Mouse (Mus musculus): ENCODE results near the gene Ptov1. TPM values are rescaled to one million over a fixed set of nuclear protein-coding genes. Genes with fewer than 3 reads are reported as not detected.

Gene Ptov1
- 258 and 316 TPM in 2 replicates for polyA plus RNA-seq (2016; fragmentation: Nextera tagmentation; extraction: Ambion mirVana)

GRCm38 (mm10) chr7:44869697-44870528, at the start of gene Ptov1:
Gene Ptov1 (minus strand): TSS chr7:44869788.
- Histone ChIP-seq H3K4me3 (peak within 1 kb of the TSS; percentile 89), H3K9me3 (no peaks in the 10 kb centered on the region), H3K4me1 (peaks cover 60% of the 10 kb centered on the region), H3K27ac (peak within 1 kb of the TSS; percentile 97), H3K36me3 (peaks cover 21% of the 10 kb centered on the region), H3K27me3 (ENCODE audit: insufficient read depth, poor library complexity, severe bottlenecking) (no peaks in the 10 kb centered on the region)
- peak; percentile 98 for DNase-seq (ENCODE audit: low spot score)
- WGBS = 7% methylated on average over 29 of the region's 29 CpGs

- DNase-seq (ENCODE audit: low spot score) = peak; percentile 63
- H3K36me3 ChIP-seq = peaks cover 54% of the 10 kb centered on the region
- H3K27me3 ChIP-seq (ENCODE audit: insufficient read depth, poor library complexity, severe bottlenecking) = no peaks in the 10 kb centered on the region
- H3K4me1 ChIP-seq = peaks cover 32% of the 10 kb centered on the region
- whole genome bisulfite sequencing = 94% methylated on average over 5 of the region's 5 CpGs
- no peaks in the 10 kb centered on the region for H3K9me3 ChIP-seq
- H3K4me3 ChIP-seq = no peak overlapping the region
- H3K27ac ChIP-seq = no peak overlapping the region
Measured at GRCm38 (mm10) chr7:44919127-44919526, 49.5 kb upstream of the Ptov1 start.

- Histone ChIP-seq H3K27ac (0 out of 2 replicates have a peak overlapping the region, but pooled peaks have one; percentile 18), H3K4me3 (no peak overlapping the region), H3K9me3 (no peaks in the 10 kb centered on the region), H3K27me3 (ENCODE audit: insufficient read depth, poor library complexity, severe bottlenecking) (no peaks in the 10 kb centered on the region), H3K36me3 (peaks cover 56% of the 10 kb centered on the region), H3K4me1 (peaks cover 33% of the 10 kb centered on the region)
- WGBS = 56% methylated on average over 3 of the region's 3 CpGs
- DNase-seq (ENCODE audit: low spot score) = peak; percentile 76
Measured at GRCm38 (mm10) chr7:44918219-44918618, 48.6 kb upstream of the Ptov1 start.

GRCm38 (mm10) chr7:44916881-44917280, 47.3 kb upstream of the Ptov1 start:
- Histone ChIP-seq H3K4me1 (peaks cover 33% of the 10 kb centered on the region), H3K27me3 (ENCODE audit: insufficient read depth, poor library complexity, severe bottlenecking) (no peaks in the 10 kb centered on the region), H3K27ac (0 out of 2 replicates have a peak overlapping the region, but pooled peaks have one; percentile 18), H3K4me3 (no peak overlapping the region), H3K9me3 (no peaks in the 10 kb centered on the region), H3K36me3 (peaks cover 56% of the 10 kb centered on the region)
- no peak for DNase-seq (ENCODE audit: low spot score)
- 90% methylated on average over 4 of the region's 4 CpGs for WGBS

GRCm38 (mm10) chr7:44916191-44916590, 46.6 kb upstream of the Ptov1 start:
- Histone ChIP-seq H3K36me3 (peaks cover 59% of the 10 kb centered on the region), H3K27me3 (ENCODE audit: insufficient read depth, poor library complexity, severe bottlenecking) (no peaks in the 10 kb centered on the region), H3K27ac (no peak overlapping the region), H3K4me1 (peaks cover 33% of the 10 kb centered on the region), H3K4me3 (no peak overlapping the region), H3K9me3 (no peaks in the 10 kb centered on the region)
- 87% methylated on average over 6 of the region's 6 CpGs for WGBS
- DNase-seq (ENCODE audit: low spot score) = peak; percentile 39

GRCm38 (mm10) chr7:44915314-44915713, 45.7 kb upstream of the Ptov1 start:
- no peaks in the 10 kb centered on the region for H3K27me3 ChIP-seq (ENCODE audit: insufficient read depth, poor library complexity, severe bottlenecking)
- H3K27ac ChIP-seq = no peak overlapping the region
- 94% methylated on average over 9 of the region's 9 CpGs for WGBS
- no peak overlapping the region for H3K4me3 ChIP-seq
- no peaks in the 10 kb centered on the region for H3K9me3 ChIP-seq
- no peak for DNase-seq (ENCODE audit: low spot score)
- H3K4me1 ChIP-seq = peaks cover 33% of the 10 kb centered on the region
- H3K36me3 ChIP-seq = peaks cover 66% of the 10 kb centered on the region

GRCm38 (mm10) chr7:44914396-44914795, 44.8 kb upstream of the Ptov1 start:
- no peak for DNase-seq (ENCODE audit: low spot score)
- Histone ChIP-seq H3K4me1 (peaks cover 33% of the 10 kb centered on the region), H3K27me3 (ENCODE audit: insufficient read depth, poor library complexity, severe bottlenecking) (no peaks in the 10 kb centered on the region), H3K4me3 (no peak overlapping the region), H3K36me3 (peaks cover 69% of the 10 kb centered on the region), H3K9me3 (no peaks in the 10 kb centered on the region), H3K27ac (no peak overlapping the region)
- 77% methylated on average over 2 of the region's 2 CpGs for WGBS

- DNase-seq (ENCODE audit: low spot score) = no peak
- Histone ChIP-seq H3K27me3 (ENCODE audit: insufficient read depth, poor library complexity, severe bottlenecking) (no peaks in the 10 kb centered on the region), H3K4me1 (peaks cover 1% of the 10 kb centered on the region), H3K4me3 (no peak overlapping the region), H3K36me3 (peaks cover 98% of the 10 kb centered on the region), H3K27ac (no peak overlapping the region), H3K9me3 (no peaks in the 10 kb centered on the region)
- WGBS = 83% methylated on average over 15 of the region's 15 CpGs
Measured at GRCm38 (mm10) chr7:44908706-44909476, 39.3 kb upstream of the Ptov1 start.

GRCm38 (mm10) chr7:44905430-44905829, 35.8 kb upstream of the Ptov1 start:
- 91% methylated on average over 20 of the region's 20 CpGs for WGBS
- H3K4me3 ChIP-seq = no peak overlapping the region
- peaks cover 98% of the 10 kb centered on the region for H3K36me3 ChIP-seq
- no peak overlapping the region for H3K27ac ChIP-seq
- H3K27me3 ChIP-seq (ENCODE audit: insufficient read depth, poor library complexity, severe bottlenecking) = no peaks in the 10 kb centered on the region
- H3K4me1 ChIP-seq = peaks cover 23% of the 10 kb centered on the region
- DNase-seq (ENCODE audit: low spot score) = no peak
- no peaks in the 10 kb centered on the region for H3K9me3 ChIP-seq

GRCm38 (mm10) chr7:44901230-44901722, 31.7 kb upstream of the Ptov1 start:
- Histone ChIP-seq H3K27me3 (ENCODE audit: insufficient read depth, poor library complexity, severe bottlenecking) (no peaks in the 10 kb centered on the region), H3K4me3 (peak overlapping the region; percentile 52), H3K27ac (peak overlapping the region; percentile 67; the same call in 1 of the 2 replicates), H3K9me3 (no peaks in the 10 kb centered on the region), H3K4me1 (peaks cover 56% of the 10 kb centered on the region), H3K36me3 (peaks cover 77% of the 10 kb centered on the region)
- WGBS = 19% methylated on average over 21 of the region's 21 CpGs
- DNase-seq (ENCODE audit: low spot score) = peak; percentile 91

- peak overlapping the region; percentile 52; the same call in 1 of the 2 replicates for H3K4me3 ChIP-seq
- peaks cover 58% of the 10 kb centered on the region for H3K4me1 ChIP-seq
- no peaks in the 10 kb centered on the region for H3K27me3 ChIP-seq (ENCODE audit: insufficient read depth, poor library complexity, severe bottlenecking)
- WGBS = 84% methylated on average over 11 of the region's 11 CpGs
- DNase-seq (ENCODE audit: low spot score) = no peak
- H3K36me3 ChIP-seq = peaks cover 71% of the 10 kb centered on the region
- no peaks in the 10 kb centered on the region for H3K9me3 ChIP-seq
- H3K27ac ChIP-seq = 0 out of 2 replicates have a peak overlapping the region, but pooled peaks have one; percentile 17
Measured at GRCm38 (mm10) chr7:44900632-44901031, 31.0 kb upstream of the Ptov1 start.

GRCm38 (mm10) chr7:44898607-44899006, 29.0 kb upstream of the Ptov1 start:
- Histone ChIP-seq H3K4me1 (peaks cover 54% of the 10 kb centered on the region), H3K9me3 (no peaks in the 10 kb centered on the region), H3K27ac (peak overlapping the region; percentile 62; the same call in 1 of the 2 replicates), H3K36me3 (peaks cover 51% of the 10 kb centered on the region), H3K27me3 (ENCODE audit: insufficient read depth, poor library complexity, severe bottlenecking) (no peaks in the 10 kb centered on the region), H3K4me3 (peak overlapping the region; percentile 30; the same call in 1 of the 2 replicates)
- no peak for DNase-seq (ENCODE audit: low spot score)
- WGBS = 35% methylated on average over 19 of the region's 19 CpGs

Measured in heart, embryonic 10.5 days (tissue).